Mouse (Mus musculus) midbrain, postnatal 0 days (tissue): ENCODE measurements around the gene Trip10. TPM values are rescaled to one million over a fixed set of nuclear protein-coding genes. Genes with fewer than 3 reads are reported as not detected.
A peak's percentile ranks its signal among the peaks of the same experiment; 100 is the strongest.

Experiments used
- ATAC-seq: fragments of 200-750 bp; cut with Nextera tagmentation; 2 replicates; pipeline ENCODE4 v1.8.0; 2017; ENCODE audit warnings: moderate number of reproducible peaks, mild to moderate bottlenecking, moderate TSS enrichment, moderate library complexity; ENCODE audit not compliant: low FRiP score
- DNase-seq: peaks from one replicate; pipeline ENCODE4 v3.0.0-alpha.2; 2015; ENCODE audit warnings: low spot score
- H3K27ac ChIP-seq: fragments of 300-500 bp; sonication (generic); 2 replicates; pipeline ENCODE4 v1.5.1; 2014; ENCODE audit warnings: low read depth, mild to moderate bottlenecking, low read length, mixed read lengths
- H3K27me3 ChIP-seq: fragments of 300-500 bp; sonication (generic); 2 replicates; pipeline ENCODE4 v1.6.1; 2014; ENCODE audit warnings: low read length, control low read depth, mixed read lengths; ENCODE audit not compliant: insufficient read depth
- H3K36me3 ChIP-seq: fragments of 300-500 bp; sonication (generic); 2 replicates; pipeline ENCODE4 v1.6.1; 2014; ENCODE audit warnings: low read length, control low read depth, mixed read lengths; ENCODE audit not compliant: insufficient read depth
- H3K4me1 ChIP-seq: fragments of 300-500 bp; sonication (generic); 2 replicates; pipeline ENCODE4 v1.6.1; 2014; ENCODE audit warnings: mild to moderate bottlenecking, control low read depth, antibody characterized with exemption, low read length, mixed read lengths; ENCODE audit not compliant: insufficient read depth
- H3K4me2 ChIP-seq: fragments of 300-500 bp; sonication (generic); 2 replicates; pipeline ENCODE4 v1.6.1; 2014; ENCODE audit warnings: low read depth, mild to moderate bottlenecking, low read length, mixed read lengths; ENCODE audit not compliant: poor library complexity, severe bottlenecking
- H3K4me3 ChIP-seq: fragments of 300-500 bp; sonication (generic); 2 replicates; pipeline ENCODE4 v1.5.1; 2014; ENCODE audit warnings: low read depth, mild to moderate bottlenecking, low read length, moderate library complexity
- H3K9ac ChIP-seq: fragments of 300-500 bp; sonication (generic); replicated peaks from 2 replicates; pipeline ENCODE4 v1.6.1; 2014; ENCODE audit warnings: mild to moderate bottlenecking, low read length, moderate library complexity, mixed read lengths; ENCODE audit not compliant: poor library complexity, severe bottlenecking
- H3K9me3 ChIP-seq: fragments of 300-500 bp; sonication (generic); 2 replicates; pipeline ENCODE4 v1.6.1; 2016; ENCODE audit warnings: low read length, control low read depth
- CTCF ChIP-seq: IDR thresholded peaks from 2 replicates; pipeline ENCODE4 v1.5.1; 2016; ENCODE audit warnings: antibody characterized with exemption, mild to moderate bottlenecking
- WGBS: fragments of 180-500 bp; shearing (Covaris S2); extraction: QIAGEN DNeasy Blood & Tissue Kit; methylation state at CpG from one replicate; pipeline ENCODE4 v1.1.7; 2014; 5-methylcytosine and 5-hydroxymethylcytosine counted together
- polyA plus RNA-seq: library from polyadenylated mRNA; unstranded; fragments of >200 nt; fragmentation: Nextera tagmentation; extraction: Ambion mirVana; gene quantifications from 2 replicates; pipeline ENCODE4 v1.2.1, GENCODE M21; 2015
- total RNA-seq: library from RNA; depleted of rRNA; stranded (reverse); fragments of >200 nt; gene quantifications from 2 replicates; pipeline ENCODE4 v1.2.3, GENCODE M21; 2014

Gene Trip10
- total and polyA plus RNA-seq, 2 experiments from 2014 or later = 3.8 to 5.5 TPM

GRCm38 (mm10) chr17:57264972-57265945 lies 16.0 kb downstream of the Trip10 start:
- no peak for DNase-seq
- H3K4me1 ChIP-seq = peaks cover 3% of the 10 kb centered on the region; the same call in 1 of the 2 replicates
- TF ChIP-seq CTCF = 0 out of 2 replicates have a peak, but pooled peaks have one; percentile 2
- no peaks in the 10 kb centered on the region for H3K27me3 ChIP-seq
- WGBS = 29% methylated on average over 21 of the region's 22 CpGs
- no peaks in the 10 kb centered on the region for H3K36me3 ChIP-seq
- no peak overlapping the region for H3K9ac ChIP-seq
- H3K4me3 ChIP-seq = no peak overlapping the region
- H3K27ac ChIP-seq = no peak overlapping the region
- no peak for ATAC-seq
- no peaks in the 10 kb centered on the region for H3K9me3 ChIP-seq
- no peak overlapping the region for H3K4me2 ChIP-seq

- Histone ChIP-seq H3K9ac (no peak overlapping the region), H3K36me3 (no peaks in the 10 kb centered on the region), H3K9me3 (no peaks in the 10 kb centered on the region), H3K4me2 (no peak overlapping the region), H3K4me3 (no peak overlapping the region), H3K27me3 (0 out of 2 replicates have a peak, but pooled peaks cover 1% of the 10 kb centered on the region), H3K4me1 (peaks cover 3% of the 10 kb centered on the region; the same call in 1 of the 2 replicates), H3K27ac (no peak overlapping the region)
- 87% methylated on average over 6 of the region's 6 CpGs for WGBS
- DNase-seq (no peak), ATAC-seq (no peak)
- TF ChIP-seq CTCF = no peak
Observed at GRCm38 (mm10) chr17:57267556-57268126, 18.4 kb downstream of the Trip10 start.

GRCm38 (mm10) chr17:57271301-57271700 lies 22.0 kb downstream of the Trip10 start:
- DNase-seq = no peak
- WGBS = 70% methylated on average over 9 of the region's 9 CpGs
- H3K9ac ChIP-seq = no peak overlapping the region
- no peak overlapping the region for H3K4me2 ChIP-seq
- 0 out of 2 replicates have a peak, but pooled peaks cover 7% of the 10 kb centered on the region for H3K27me3 ChIP-seq
- no peak for TF ChIP-seq CTCF
- H3K4me1 ChIP-seq = 0 out of 2 replicates have a peak, but pooled peaks cover 2% of the 10 kb centered on the region
- no peaks in the 10 kb centered on the region for H3K9me3 ChIP-seq
- ATAC-seq = no peak
- H3K4me3 ChIP-seq = no peak overlapping the region
- H3K36me3 ChIP-seq = no peaks in the 10 kb centered on the region
- H3K27ac ChIP-seq = no peak overlapping the region

GRCm38 (mm10) chr17:57273846-57274245 lies 24.6 kb downstream of the Trip10 start:
- no peak for DNase-seq
- no peaks in the 10 kb centered on the region for H3K36me3 ChIP-seq
- H3K4me3 ChIP-seq = no peak overlapping the region
- H3K4me1 ChIP-seq = 0 out of 2 replicates have a peak, but pooled peaks cover 2% of the 10 kb centered on the region
- H3K27me3 ChIP-seq = 0 out of 2 replicates have a peak, but pooled peaks cover 7% of the 10 kb centered on the region
- no peak overlapping the region for H3K27ac ChIP-seq
- 29% methylated on average over 7 of the region's 7 CpGs for WGBS
- no peak for ATAC-seq
- no peak for TF ChIP-seq CTCF
- H3K9me3 ChIP-seq = no peaks in the 10 kb centered on the region
- H3K4me2 ChIP-seq = no peak overlapping the region
- H3K9ac ChIP-seq = no peak overlapping the region

GRCm38 (mm10) chr17:57274686-57275085 lies 25.4 kb downstream of the Trip10 start:
- Histone ChIP-seq H3K9me3 (no peaks in the 10 kb centered on the region), H3K4me1 (0 out of 2 replicates have a peak, but pooled peaks cover 2% of the 10 kb centered on the region), H3K4me3 (peak overlapping the region; percentile 52), H3K4me2 (peak overlapping the region; percentile 80), H3K27ac (no peak overlapping the region), H3K27me3 (0 out of 2 replicates have a peak, but pooled peaks cover 7% of the 10 kb centered on the region), H3K9ac (peak overlapping the region; percentile 52; the same call in 1 of the 2 replicates), H3K36me3 (no peaks in the 10 kb centered on the region)
- no peak for ATAC-seq
- DNase-seq = peak; percentile 30
- 6% methylated on average over 15 of the region's 15 CpGs for WGBS
- no peak for TF ChIP-seq CTCF
